Mouse (Mus musculus) kidney, postnatal 0 days (tissue): ENCODE results near the gene Etv5. TPM values are rescaled to one million over a fixed set of nuclear protein-coding genes. Genes with fewer than 3 reads are reported as not detected.
A peak's percentile ranks its signal among the peaks of the same experiment; 100 is the strongest.

Source experiments
- ATAC-seq: fragments of 200-750 bp; cut with Nextera tagmentation; replicated peaks from 2 replicates; pipeline ENCODE4 v1.8.0; 2017; ENCODE audit warnings: low read depth, moderate number of reproducible peaks, moderate TSS enrichment, moderate library complexity; ENCODE audit not compliant: low FRiP score
- DNase-seq: peaks from one replicate; pipeline ENCODE4 v3.0.0-alpha.2; 2016; ENCODE audit warnings: low spot score
- H3K27ac ChIP-seq: fragments of 300-500 bp; sonication (generic); 2 replicates; pipeline ENCODE4 v1.5.1; 2014; ENCODE audit warnings: mild to moderate bottlenecking
- H3K27me3 ChIP-seq: fragments of 300-500 bp; sonication (generic); 2 replicates; pipeline ENCODE4 v1.6.1; 2014; ENCODE audit warnings: low read length, mixed read lengths; ENCODE audit not compliant: insufficient read depth
- H3K36me3 ChIP-seq: fragments of 300-500 bp; sonication (generic); 2 replicates; pipeline ENCODE4 v1.6.1; 2014; ENCODE audit warnings: low read length, mixed read lengths; ENCODE audit not compliant: insufficient read depth
- H3K4me1 ChIP-seq: fragments of 300-500 bp; sonication (generic); replicated peaks from 2 replicates; pipeline ENCODE4 v1.6.1; 2014; ENCODE audit warnings: antibody characterized with exemption, low read length, mixed read lengths; ENCODE audit not compliant: insufficient read depth
- H3K4me2 ChIP-seq: fragments of 300-500 bp; sonication (generic); 2 replicates; pipeline ENCODE4 v1.6.1; 2014; ENCODE audit warnings: mild to moderate bottlenecking, low read length, moderate library complexity, mixed read lengths
- H3K4me3 ChIP-seq: fragments of 300-500 bp; sonication (generic); replicated peaks from 2 replicates; pipeline ENCODE4 v1.5.1; 2014; ENCODE audit warnings: low read depth, low read length
- H3K9ac ChIP-seq: fragments of 300-500 bp; sonication (generic); 2 replicates; pipeline ENCODE4 v1.6.1; 2014; ENCODE audit warnings: low read depth, low read length
- H3K9me3 ChIP-seq: fragments of 300-500 bp; sonication (generic); replicated peaks from 2 replicates; pipeline ENCODE4 v1.6.1; 2016; ENCODE audit warnings: low read length, inconsistent platforms, mixed read lengths
- CTCF ChIP-seq: IDR thresholded peaks from 2 replicates; pipeline ENCODE4 v1.5.1; 2016; ENCODE audit warnings: antibody characterized with exemption, low read depth, mild to moderate bottlenecking, moderate library complexity
- WGBS: fragments of 180-500 bp; shearing (Covaris S2); extraction: QIAGEN DNeasy Blood & Tissue Kit; methylation state at CpG from one replicate; pipeline ENCODE4 v1.1.7; 2014; 5-methylcytosine and 5-hydroxymethylcytosine counted together
- polyA plus RNA-seq: library from polyadenylated mRNA; unstranded; fragments of >200 nt; fragmentation: Nextera tagmentation; extraction: Ambion mirVana; gene quantifications from 2 replicates; pipeline ENCODE4 v1.2.1, GENCODE M21; 2015

The Etv5 gene
- polyA plus RNA-seq, 1 experiment from 2014 or later: 45.8 TPM

DNA sequence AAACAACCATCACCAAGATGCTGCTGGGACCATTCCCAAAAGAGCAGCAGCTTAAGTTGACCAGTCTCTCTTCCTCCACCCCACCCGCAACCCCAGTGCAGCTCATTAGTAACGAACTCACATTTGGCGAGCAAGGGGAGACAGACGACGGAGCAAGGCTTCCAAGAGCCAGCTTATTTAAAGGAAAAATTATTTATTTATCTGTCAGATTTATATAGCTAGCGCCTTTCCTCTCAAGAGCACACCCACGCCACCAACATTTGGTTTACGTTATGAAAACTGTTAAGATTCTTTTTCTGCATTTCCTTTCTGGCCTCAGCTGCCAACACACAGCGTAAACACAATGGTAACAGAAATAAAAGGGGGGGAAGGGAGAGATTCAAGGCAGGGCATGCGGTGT is 34.0 kb downstream of the Etv5 start:
- H3K27ac ChIP-seq: peak overlapping the region; percentile 70
- H3K4me3 ChIP-seq: no peak overlapping the region
- no peaks in the 10 kb centered on the region for H3K27me3 ChIP-seq
- TF ChIP-seq CTCF: no peak
- WGBS: 50% methylated on average over 10 of the region's 10 CpGs
- H3K9ac ChIP-seq: no peak overlapping the region
- H3K4me2 ChIP-seq: no peak overlapping the region
- ATAC-seq (no peak), DNase-seq (peak; percentile 88)
- H3K4me1 ChIP-seq: no peaks in the 10 kb centered on the region; the same call in 1 of the 2 replicates
- H3K36me3 ChIP-seq: peaks cover 17% of the 10 kb centered on the region
- no peaks in the 10 kb centered on the region for H3K9me3 ChIP-seq

DNA sequence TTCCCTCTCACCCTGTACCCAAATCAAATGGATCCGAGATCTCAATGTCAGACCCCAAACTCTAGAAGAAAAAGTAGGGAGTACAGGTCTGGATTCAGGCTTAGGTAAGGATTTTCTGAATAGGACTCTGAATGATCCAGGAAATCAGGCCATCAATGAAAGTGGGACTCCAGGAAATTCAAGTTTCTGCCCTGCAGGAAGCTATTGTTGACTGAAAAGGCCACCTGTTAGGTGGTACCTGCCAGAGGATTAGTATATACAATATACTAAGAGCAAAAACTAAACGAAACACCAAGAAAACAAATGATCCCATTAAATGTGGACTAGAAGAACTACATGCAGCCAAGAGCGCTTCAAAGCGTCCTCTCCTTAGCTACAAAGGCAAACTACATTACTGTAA is 35.8 kb downstream of the Etv5 start:
- 100% methylated on average over 4 of the region's 4 CpGs for WGBS
- H3K4me3 ChIP-seq: no peak overlapping the region

DNA sequence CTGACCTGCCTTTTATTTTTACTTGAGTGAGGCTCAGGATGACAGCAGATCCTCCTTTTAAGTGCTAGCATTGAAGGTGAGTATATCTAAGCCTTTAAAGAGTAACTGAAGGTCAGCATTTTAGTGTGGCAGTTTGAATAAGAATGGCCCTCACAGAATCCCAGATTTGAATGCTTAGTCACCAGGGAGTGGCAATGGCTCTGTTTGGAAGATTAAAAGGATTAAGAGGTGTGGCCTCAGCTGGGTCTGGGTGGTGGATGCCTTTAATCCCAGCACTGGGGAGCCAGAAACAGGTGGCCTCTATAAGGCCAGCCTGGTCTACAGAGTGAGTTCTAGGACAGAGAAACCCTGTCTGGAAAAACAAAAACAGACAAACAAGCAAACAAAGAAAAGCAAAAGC is 36.9 kb downstream of the Etv5 start:
- DNase-seq (no peak), ATAC-seq (no peak)
- TF ChIP-seq CTCF: no peak
- H3K36me3 ChIP-seq: peaks cover 27% of the 10 kb centered on the region
- no peak overlapping the region for H3K4me2 ChIP-seq
- no peaks in the 10 kb centered on the region for H3K4me1 ChIP-seq
- no peak overlapping the region for H3K4me3 ChIP-seq
- no peak overlapping the region for H3K27ac ChIP-seq
- H3K27me3 ChIP-seq: no peaks in the 10 kb centered on the region
- H3K9me3 ChIP-seq: no peaks in the 10 kb centered on the region
- no peak overlapping the region for H3K9ac ChIP-seq

More for the DNA sequence above, 35.8 kb downstream of the Etv5 start:
- no peak for ATAC-seq
- no peaks in the 10 kb centered on the region for H3K9me3 ChIP-seq
- H3K4me2 ChIP-seq: no peak overlapping the region
- no peak for TF ChIP-seq CTCF
- no peaks in the 10 kb centered on the region for H3K27me3 ChIP-seq
- no peaks in the 10 kb centered on the region for H3K4me1 ChIP-seq
- H3K36me3 ChIP-seq: peaks cover 27% of the 10 kb centered on the region
- no peak overlapping the region for H3K27ac ChIP-seq
- DNase-seq: no peak
- H3K9ac ChIP-seq: no peak overlapping the region

DNA sequence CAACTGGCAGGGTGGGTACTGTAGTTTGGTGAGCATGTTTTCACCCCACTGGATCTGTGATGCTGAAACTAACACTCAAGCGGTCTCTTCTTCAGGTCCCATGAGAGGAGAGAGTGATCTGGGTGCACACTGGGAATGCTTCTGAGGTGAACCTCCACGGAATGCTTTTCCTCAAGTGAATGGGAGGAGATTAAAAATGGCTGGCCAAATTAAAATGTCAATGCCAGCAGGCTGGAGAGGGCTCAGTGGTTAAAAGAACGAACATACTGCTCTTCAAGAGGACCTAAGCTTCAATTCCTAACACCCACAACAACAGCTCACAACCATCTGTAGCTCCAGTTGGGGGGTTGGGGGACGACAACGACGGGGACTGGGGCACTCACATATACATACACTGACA is 39.3 kb downstream of the Etv5 start:
- H3K36me3 ChIP-seq: peaks cover 27% of the 10 kb centered on the region
- DNase-seq (no peak), ATAC-seq (no peak)
- H3K27me3 ChIP-seq: no peaks in the 10 kb centered on the region
- no peaks in the 10 kb centered on the region for H3K9me3 ChIP-seq
- WGBS: 96% methylated on average over 6 of the region's 6 CpGs
- H3K4me2 ChIP-seq: no peak overlapping the region
- H3K9ac ChIP-seq: no peak overlapping the region
- no peak for TF ChIP-seq CTCF
- no peak overlapping the region for H3K27ac ChIP-seq
- H3K4me3 ChIP-seq: no peak overlapping the region
- H3K4me1 ChIP-seq: no peaks in the 10 kb centered on the region

DNA sequence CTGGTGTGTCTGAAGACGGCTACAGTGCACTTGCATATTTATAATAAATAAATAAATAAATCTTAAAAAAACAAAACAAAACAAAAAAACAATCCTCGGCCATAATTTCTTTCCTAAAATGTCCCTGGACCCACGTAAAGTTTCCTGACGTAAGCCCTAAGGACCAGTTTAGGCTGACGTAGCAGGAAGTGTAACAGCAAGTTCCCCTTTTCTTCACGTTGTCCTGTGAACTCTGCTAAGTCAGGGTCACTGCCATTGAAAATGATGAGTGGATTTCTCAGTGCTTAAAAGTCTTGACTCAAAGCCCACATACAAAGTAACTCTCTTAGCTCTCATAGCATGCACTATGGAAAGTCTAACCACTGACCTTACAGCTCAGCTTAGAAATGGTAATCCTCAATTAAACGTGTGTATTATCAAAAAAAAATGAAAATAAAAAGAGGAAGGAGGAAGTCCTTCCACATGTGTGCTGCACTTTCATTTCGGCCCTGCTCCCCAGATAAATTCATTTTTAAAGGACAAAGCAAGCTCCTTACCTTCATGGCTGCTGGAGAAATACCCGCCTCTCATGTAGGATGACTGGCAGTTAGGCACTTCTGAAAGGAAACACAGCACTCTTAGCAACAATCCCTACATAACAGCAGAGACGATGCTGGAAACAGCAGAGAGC is 40.6 kb downstream of the Etv5 start:
- DNase-seq (no peak), ATAC-seq (no peak)
- no peak for TF ChIP-seq CTCF
- 83% methylated on average over 10 of the region's 10 CpGs for whole genome bisulfite sequencing
- Histone ChIP-seq H3K4me1 (no peaks in the 10 kb centered on the region), H3K4me2 (no peak overlapping the region), H3K36me3 (peaks cover 27% of the 10 kb centered on the region), H3K9me3 (no peaks in the 10 kb centered on the region), H3K27me3 (no peaks in the 10 kb centered on the region), H3K27ac (no peak overlapping the region), H3K4me3 (no peak overlapping the region), H3K9ac (no peak overlapping the region)

DNA sequence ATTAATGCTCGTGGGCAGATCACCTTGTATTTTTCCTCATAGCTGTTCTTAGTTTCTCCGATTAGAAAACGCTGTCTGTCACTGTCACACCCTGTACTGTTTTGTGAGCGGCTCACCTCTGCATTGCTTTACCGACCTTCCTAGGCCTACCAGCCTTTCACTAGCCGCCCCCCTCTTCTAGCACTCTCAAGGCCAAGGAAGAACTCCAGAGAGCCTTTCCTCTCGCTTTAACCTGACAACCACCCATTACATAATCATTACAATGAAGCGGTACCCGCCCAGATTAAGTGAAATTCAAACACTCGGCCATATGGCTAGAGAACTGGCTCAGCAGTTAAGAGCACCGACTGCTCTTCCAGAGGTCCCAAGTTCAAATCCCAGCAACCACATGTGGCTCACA is 41.2 kb downstream of the Etv5 start:
- DNase-seq (no peak), ATAC-seq (no peak)
- no peaks in the 10 kb centered on the region for H3K4me1 ChIP-seq
- no peaks in the 10 kb centered on the region for H3K27me3 ChIP-seq
- no peak overlapping the region for H3K4me2 ChIP-seq
- H3K4me3 ChIP-seq: no peak overlapping the region
- TF ChIP-seq CTCF: no peak
- 84% methylated on average over 11 of the region's 11 CpGs for WGBS
- H3K27ac ChIP-seq: no peak overlapping the region
- H3K9ac ChIP-seq: no peak overlapping the region
- H3K9me3 ChIP-seq: no peaks in the 10 kb centered on the region
- H3K36me3 ChIP-seq: peaks cover 27% of the 10 kb centered on the region

DNA sequence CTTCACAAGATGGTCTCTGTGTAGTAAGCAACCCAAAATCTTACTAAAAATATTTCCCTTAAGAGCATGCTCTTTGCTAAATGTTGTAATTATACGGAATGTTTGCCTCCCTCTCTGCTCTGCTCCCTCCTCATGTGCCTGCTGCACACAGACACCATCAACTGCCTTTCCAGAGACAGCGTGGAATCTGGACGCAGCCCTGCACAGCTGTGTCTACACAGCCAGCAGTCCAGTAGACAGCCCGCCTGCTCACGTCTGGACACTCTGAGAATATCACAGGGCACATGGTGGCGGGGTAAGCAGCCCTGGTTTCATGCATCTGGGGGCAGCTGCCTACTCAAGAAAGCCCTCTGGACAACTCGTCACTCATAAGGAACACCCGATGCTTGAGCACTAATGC is 43.1 kb downstream of the Etv5 start:
- Histone ChIP-seq H3K9me3 (no peaks in the 10 kb centered on the region), H3K27ac (no peak overlapping the region), H3K4me3 (no peak overlapping the region), H3K36me3 (peaks cover 25% of the 10 kb centered on the region), H3K9ac (no peak overlapping the region), H3K4me2 (no peak overlapping the region), H3K4me1 (no peaks in the 10 kb centered on the region), H3K27me3 (no peaks in the 10 kb centered on the region)
- ATAC-seq: no peak
- no peak for TF ChIP-seq CTCF
- 75% methylated on average over 8 of the region's 8 CpGs for WGBS
- DNase-seq: no peak
